Mouse (Mus musculus) liver, embryonic 14 days (tissue): ENCODE measurements around the gene Dbx1. TPM values are rescaled to one million over a fixed set of nuclear protein-coding genes. Genes with fewer than 3 reads are reported as not detected.

Source experiments
- polyA plus RNA-seq: library from polyadenylated mRNA; depleted of rRNA; stranded (reverse); fragments of >200 nt; gene quantifications from 2 replicates; pipeline ENCODE4 v1.2.3, GENCODE M21; 2012; rRNA removed

Dbx1 gene
- 0.07 TPM in 1 of 2 replicates, not detected in the other for polyA plus RNA-seq

DNA sequence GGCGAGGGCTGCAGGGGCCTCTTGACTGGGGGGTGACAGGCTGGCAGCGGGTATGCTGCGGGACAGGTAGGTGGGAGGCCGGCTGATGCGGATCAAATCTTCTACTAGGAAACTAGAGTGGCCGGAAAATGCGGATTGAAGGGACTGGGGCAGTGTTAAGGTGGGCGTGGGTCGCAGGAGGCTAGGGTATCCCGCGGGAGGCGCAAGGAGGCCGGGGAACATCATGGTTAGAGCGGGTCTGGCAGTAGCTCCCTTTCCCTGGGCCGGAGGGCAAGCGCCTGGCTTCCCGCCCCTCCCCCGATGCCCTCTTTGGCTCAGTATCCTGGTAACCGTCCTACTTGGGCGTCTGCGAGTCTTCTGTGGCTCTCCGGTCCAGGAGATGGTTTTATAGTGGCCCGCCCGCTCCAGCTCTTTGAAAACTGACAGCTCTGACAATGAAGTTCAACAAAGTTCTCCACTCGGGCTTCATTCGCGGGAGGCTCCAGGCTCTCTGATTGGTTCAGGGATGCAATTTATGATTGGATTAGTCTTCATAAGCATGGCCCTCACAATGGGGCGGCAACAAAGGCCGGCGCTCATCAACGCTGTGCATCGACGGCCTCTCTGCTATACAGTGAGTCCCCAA lies at the start of gene Dbx1:
Gene Dbx1 (minus strand): TSS at position 359 of the 625 bp plus-strand sequence.

Other genes with a start within 250 kb of the Dbx1 start
- gene Htatip2, start 122.3 kb upstream of the Dbx1 start, polyA plus RNA-seq, result 16.5 and 19.1 TPM in 2 replicates
- gene Prmt3, start 141.5 kb upstream of the Dbx1 start, polyA plus RNA-seq, result 13.0 and 13.9 TPM in 2 replicates